Mouse (Mus musculus) myocyte (in vitro differentiated cells): ENCODE measurements at regions not wholly inside any gene's neighbourhood (a gene's known extent, or its start where the extent isn't known, plus 50 kb on each side); places are given as distances from the start of the nearest gene placed in this dataset.

Experiments
- CEBPB ChIP-seq: IDR thresholded peaks from 2 replicates; pipeline ENCODE4 v1.6.1; 2011; ENCODE audit warnings: mild to moderate bottlenecking, moderate library complexity; ENCODE audit not compliant: poor library complexity, insufficient read depth, severe bottlenecking
- E2F4 ChIP-seq: IDR thresholded peaks from one replicate; pipeline ENCODE4 v1.6.1; 2011; ENCODE audit warnings: mild to moderate bottlenecking, control low read depth, moderate library complexity; ENCODE audit not compliant: insufficient read depth
- MYOD1 ChIP-seq, 3 experiments: IDR thresholded peaks; one replicate each; pipeline ENCODE4 v1.6.1; 2011; ENCODE audit warnings: control low read depth in 2 of 3, low read depth in 2 of 3, mild to moderate bottlenecking in 2 of 3, moderate library complexity in 1 of 3; ENCODE audit not compliant: insufficient read length in 2 of 3, control insufficient read depth in 1 of 3
- MYOG ChIP-seq, 3 experiments: IDR thresholded peaks; one replicate each; pipeline ENCODE4 v1.6.1; 2011; ENCODE audit warnings: control low read depth in 2 of 3, low read depth in 2 of 3, mild to moderate bottlenecking in 2 of 3; ENCODE audit not compliant: insufficient read length in 2 of 3, control insufficient read depth in 1 of 3, insufficient read depth in 1 of 3
- POLR2A ChIP-seq: IDR thresholded peaks from one replicate; pipeline ENCODE4 v1.6.1; 2011; ENCODE audit warnings: low read depth, mild to moderate bottlenecking, control low read depth, moderate library complexity; ENCODE audit not compliant: insufficient read length
- POLR2AphosphoS2 ChIP-seq: IDR thresholded peaks from one replicate; pipeline ENCODE4 v1.6.1; 2011; ENCODE audit warnings: low read depth, control low read depth; ENCODE audit not compliant: insufficient read length
- SRF ChIP-seq: IDR thresholded peaks from one replicate; pipeline ENCODE4 v1.6.1; 2011; ENCODE audit warnings: low read depth; ENCODE audit not compliant: control insufficient read depth, insufficient read length
- TCF12 ChIP-seq: IDR thresholded peaks from one replicate; pipeline ENCODE4 v1.6.1; 2011; ENCODE audit warnings: mild to moderate bottlenecking, control low read depth; ENCODE audit not compliant: poor library complexity, insufficient read depth, severe bottlenecking
- TCF3 ChIP-seq: IDR thresholded peaks from one replicate; pipeline ENCODE4 v1.6.1; 2011; ENCODE audit warnings: low read depth, control low read depth; ENCODE audit not compliant: insufficient read length
- USF1 ChIP-seq: IDR thresholded peaks from one replicate; pipeline ENCODE4 v1.6.1; 2011; ENCODE audit warnings: low read depth, mild to moderate bottlenecking, control low read depth, moderate library complexity

- no peak for TF ChIP-seq POLR2A
- TF ChIP-seq CEBPB: no peak
- no peak for TF ChIP-seq POLR2AphosphoS2
- TF ChIP-seq TCF12: no peak
- TF ChIP-seq E2F4: no peak
- no peak for TF ChIP-seq USF1
- TF ChIP-seq SRF: no peak
- no peak for TF ChIP-seq MYOD1 (IDR thresholded peaks at IDR 0.05; ENCODE audit: control insufficient read depth in 1 of 3, insufficient read length in 2 of 3, low read depth in 2 of 3)
- no peak for TF ChIP-seq MYOG (IDR thresholded peaks at IDR 0.05; ENCODE audit: control insufficient read depth in 1 of 3, insufficient read depth in 1 of 3, insufficient read length in 2 of 3, low read depth in 2 of 3)
- TF ChIP-seq TCF3: no peak
Measured at GRCm38 (mm10) chr3:147334301-147334700, 482.1 kb downstream of the Ttll7 start.
